Mouse (Mus musculus) hindbrain, postnatal 0 days (tissue): ENCODE results near the gene Zfp830. TPM values are rescaled to one million over a fixed set of nuclear protein-coding genes. Genes with fewer than 3 reads are reported as not detected.

Experiments used
- ATAC-seq: fragments of 200-750 bp; cut with Nextera tagmentation; 2 replicates; pipeline ENCODE4 v1.8.0; 2017; ENCODE audit warnings: mild to moderate bottlenecking, moderate TSS enrichment, moderate library complexity
- DNase-seq: peaks from one replicate; pipeline ENCODE4 v3.0.0-alpha.2; 2015; ENCODE audit warnings: low spot score
- H3K27ac ChIP-seq: fragments of 300-500 bp; sonication (generic); 2 replicates; pipeline ENCODE4 v1.5.1; 2014; ENCODE audit warnings: mild to moderate bottlenecking
- H3K27me3 ChIP-seq: fragments of 300-500 bp; sonication (generic); 2 replicates; pipeline ENCODE4 v1.6.1; 2014; ENCODE audit warnings: low read length, mixed read lengths; ENCODE audit not compliant: insufficient read depth
- H3K36me3 ChIP-seq: fragments of 300-500 bp; sonication (generic); 2 replicates; pipeline ENCODE4 v1.6.1; 2014; ENCODE audit warnings: low read length, mixed read lengths; ENCODE audit not compliant: insufficient read depth
- H3K4me1 ChIP-seq: fragments of 300-500 bp; sonication (generic); 2 replicates; pipeline ENCODE4 v1.6.1; 2014; ENCODE audit warnings: antibody characterized with exemption, low read length, mixed read lengths; ENCODE audit not compliant: insufficient read depth
- H3K4me2 ChIP-seq: fragments of 300-500 bp; sonication (generic); 2 replicates; pipeline ENCODE4 v1.6.1; 2014; ENCODE audit warnings: low read depth, mild to moderate bottlenecking, low read length, moderate library complexity, mixed read lengths
- H3K4me3 ChIP-seq: fragments of 300-500 bp; sonication (generic); 2 replicates; pipeline ENCODE4 v1.5.1; 2014; ENCODE audit warnings: low read length
- H3K9ac ChIP-seq: fragments of 300-500 bp; sonication (generic); replicated peaks from 2 replicates; pipeline ENCODE4 v1.6.1; 2014; ENCODE audit warnings: mild to moderate bottlenecking, low read length, moderate library complexity, mixed read lengths
- H3K9me3 ChIP-seq: fragments of 300-500 bp; sonication (generic); 2 replicates; pipeline ENCODE4 v1.6.1; 2016; ENCODE audit warnings: low read length, mixed read lengths
- CTCF ChIP-seq: IDR thresholded peaks from 2 replicates; pipeline ENCODE4 v1.5.1; 2016; ENCODE audit warnings: antibody characterized with exemption, control low read depth, low read depth
- WGBS: fragments of 180-500 bp; shearing (Covaris S2); extraction: QIAGEN DNeasy Blood & Tissue Kit; methylation state at CpG from one replicate; pipeline ENCODE4 v1.1.7; 2014; 5-methylcytosine and 5-hydroxymethylcytosine counted together
- polyA plus RNA-seq: library from polyadenylated mRNA; unstranded; fragments of >200 nt; fragmentation: Nextera tagmentation; extraction: Ambion mirVana; gene quantifications from 2 replicates; pipeline ENCODE4 v1.2.1, GENCODE M21; 2015
- total RNA-seq: library from RNA; depleted of rRNA; stranded (reverse); fragments of >200 nt; gene quantifications from 2 replicates; pipeline ENCODE4 v1.2.3, GENCODE M21; 2014

The Zfp830 gene
- total and polyA plus RNA-seq, 2 experiments from 2014 or later, result 7.9 to 17.4 TPM

DNA sequence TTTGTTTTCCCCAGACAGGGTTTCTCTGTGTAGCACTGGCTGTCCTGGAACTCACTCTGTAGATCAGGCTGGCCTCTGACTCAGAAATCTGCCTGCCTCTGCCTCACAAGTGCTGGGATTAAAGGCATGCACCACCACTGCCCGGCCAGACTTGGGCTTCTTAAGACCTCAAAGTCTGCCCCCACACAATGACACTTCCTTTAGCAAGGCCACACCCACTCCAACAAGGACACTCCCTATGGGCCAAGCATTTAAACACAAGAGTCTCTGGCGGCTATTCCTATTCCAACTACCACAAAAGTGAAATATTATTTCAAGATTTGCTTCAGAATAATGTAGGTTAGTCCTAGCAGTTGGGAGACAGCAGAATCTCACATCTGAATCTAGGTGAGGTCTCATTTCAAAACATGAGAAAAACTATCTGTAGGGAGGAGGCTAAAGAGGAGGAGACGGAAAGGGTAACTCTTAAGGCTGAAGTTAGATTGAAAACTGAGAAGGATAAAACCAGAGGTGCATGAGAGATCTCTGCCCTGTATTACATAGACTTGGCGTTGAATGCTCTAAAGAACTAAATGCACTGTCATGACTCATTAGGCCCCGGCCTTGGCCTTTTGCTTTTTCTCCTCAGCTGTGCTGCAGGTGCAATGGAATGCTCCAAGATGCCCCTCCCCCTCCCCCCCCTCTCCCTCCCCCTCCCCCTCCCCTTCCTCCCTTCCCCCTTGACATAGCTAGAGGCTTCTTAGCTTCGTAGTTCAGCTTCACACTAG lies 11.6 kb upstream of the Zfp830 start:
- Histone ChIP-seq H3K9me3 (no peaks in the 10 kb centered on the region), H3K4me1 (no peaks in the 10 kb centered on the region), H3K9ac (no peak overlapping the region), H3K27ac (no peak overlapping the region), H3K4me3 (no peak overlapping the region), H3K27me3 (no peaks in the 10 kb centered on the region), H3K36me3 (no peaks in the 10 kb centered on the region), H3K4me2 (no peak overlapping the region)
- 76% methylated on average over 6 of the region's 6 CpGs for WGBS
- ATAC-seq (no peak), DNase-seq (no peak)
- no peak for TF ChIP-seq CTCF

DNA sequence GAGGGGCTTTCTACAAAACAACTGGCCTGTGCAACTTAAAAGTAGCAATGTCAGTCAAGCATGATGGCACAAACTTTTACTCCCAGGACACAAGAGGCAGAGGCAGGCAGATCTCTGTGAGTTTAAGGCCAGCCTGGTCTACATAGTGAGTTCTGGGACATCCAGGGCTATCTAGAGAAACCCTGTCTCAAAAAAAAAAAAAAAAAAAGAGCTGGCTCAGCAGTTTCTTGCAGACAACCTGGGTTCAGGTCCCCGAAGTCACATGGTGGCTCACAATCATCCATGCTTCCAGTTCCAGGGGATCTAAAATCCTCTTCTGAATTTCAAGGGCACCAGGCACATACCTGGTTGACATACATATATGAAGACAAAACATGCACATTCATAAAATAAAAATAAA lies 8.2 kb upstream of the Zfp830 start:
- no peak for TF ChIP-seq CTCF
- Histone ChIP-seq H3K9ac (no peak overlapping the region), H3K4me1 (no peaks in the 10 kb centered on the region), H3K36me3 (no peaks in the 10 kb centered on the region), H3K9me3 (no peaks in the 10 kb centered on the region), H3K4me3 (no peak overlapping the region), H3K27ac (no peak overlapping the region), H3K4me2 (no peak overlapping the region), H3K27me3 (no peaks in the 10 kb centered on the region)
- DNase-seq (no peak), ATAC-seq (no peak)
- WGBS, result 83% methylated on average over 1 of the region's 1 CpGs

DNA sequence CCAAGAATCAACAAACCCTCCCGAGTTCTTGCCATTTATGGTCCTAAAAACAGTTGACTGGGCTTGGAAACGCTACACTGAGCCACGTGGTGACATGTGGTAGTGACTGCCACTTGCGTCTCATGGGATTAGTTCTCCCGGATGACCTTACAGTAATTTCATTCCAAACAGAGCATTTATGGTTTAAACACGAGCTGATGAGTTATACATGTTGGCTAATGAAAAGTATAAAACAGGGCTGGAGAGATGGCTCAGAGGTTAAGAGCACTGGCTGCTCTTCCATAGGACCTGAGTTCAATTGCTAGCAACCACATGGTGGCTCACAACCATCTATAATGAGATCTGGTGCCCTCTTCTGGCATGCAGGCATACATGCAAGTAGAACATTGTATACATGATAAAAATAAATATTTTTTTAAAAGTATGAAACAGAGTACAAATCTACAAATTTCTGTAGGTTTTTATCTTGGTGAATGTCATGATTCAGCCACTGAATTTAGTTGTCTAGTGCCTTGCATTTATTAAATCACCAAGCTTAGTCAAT lies 1.8 kb upstream of the Zfp830 start:
- DNase-seq (no peak), ATAC-seq (no peak)
- TF ChIP-seq CTCF, result peak; percentile 45
- Histone ChIP-seq H3K36me3 (no peaks in the 10 kb centered on the region), H3K4me3 (no peak overlapping the region), H3K27ac (no peak overlapping the region), H3K4me1 (peaks cover 19% of the 10 kb centered on the region), H3K4me2 (no peak overlapping the region), H3K9me3 (no peaks in the 10 kb centered on the region), H3K9ac (no peak overlapping the region), H3K27me3 (no peaks in the 10 kb centered on the region)
- WGBS, result 90% methylated on average over 6 of the region's 6 CpGs

- Histone ChIP-seq H3K9me3 (no peaks in the 10 kb centered on the region), H3K4me2 (peak overlapping the region; percentile 99), H3K36me3 (no peaks in the 10 kb centered on the region), H3K9ac (peak overlapping the region; percentile 79), H3K27me3 (no peaks in the 10 kb centered on the region), H3K4me3 (peak overlapping the region; percentile 77), H3K27ac (peak overlapping the region; percentile 90), H3K4me1 (peaks cover 19% of the 10 kb centered on the region)
- TF ChIP-seq CTCF, result no peak
- DNase-seq, result no peak
- no peak for ATAC-seq
- 5% methylated on average over 4 of the region's 4 CpGs for WGBS
Measured at GRCm38 (mm10) chr11:82763261-82763660, 884 bp upstream of the Zfp830 start.

- Histone ChIP-seq H3K4me2 (peak overlapping the region; percentile 99), H3K9ac (peak overlapping the region; percentile 79), H3K27me3 (no peaks in the 10 kb centered on the region), H3K36me3 (no peaks in the 10 kb centered on the region; the same call in 1 of the 2 replicates), H3K27ac (peak overlapping the region; percentile 90), H3K4me1 (peaks cover 19% of the 10 kb centered on the region), H3K4me3 (peak overlapping the region; percentile 77), H3K9me3 (no peaks in the 10 kb centered on the region)
- ATAC-seq (peak; percentile 72; the same call in 1 of the 2 replicates), DNase-seq (no peak)
- TF ChIP-seq CTCF, result 0 out of 2 replicates have a peak, but pooled peaks have one; percentile 4
- WGBS, result under 1% methylated on average over 28 of the region's 28 CpGs
Measured at GRCm38 (mm10) chr11:82764438-82764924, 336 bp downstream of the Zfp830 start.

DNA sequence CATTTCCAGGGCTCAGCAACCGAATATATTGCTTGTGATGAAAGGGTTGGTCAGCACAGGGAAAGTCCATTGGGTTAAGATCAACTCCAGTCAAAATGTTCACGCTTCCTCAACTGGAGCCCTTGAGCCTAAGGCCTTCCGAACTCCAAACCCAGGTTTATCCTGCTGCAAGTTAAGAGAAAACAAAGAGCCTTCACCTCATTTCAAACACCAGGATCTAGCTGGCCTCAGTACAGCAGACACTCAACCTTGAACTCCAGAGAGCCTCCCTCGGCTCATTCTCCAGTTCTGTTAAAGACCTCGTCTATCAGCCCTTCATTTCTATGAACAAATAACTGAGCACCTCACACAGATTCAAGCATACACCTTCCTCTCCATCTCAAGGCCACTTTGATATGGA lies 16.0 kb downstream of the Zfp830 start:
- H3K36me3 ChIP-seq, result peaks cover 8% of the 10 kb centered on the region; the same call in 1 of the 2 replicates
- H3K27me3 ChIP-seq, result no peaks in the 10 kb centered on the region
- peak overlapping the region; percentile 78 for H3K4me3 ChIP-seq
- DNase-seq (no peak), ATAC-seq (no peak)
- H3K4me1 ChIP-seq, result peaks cover 6% of the 10 kb centered on the region; the same call in 1 of the 2 replicates
- H3K27ac ChIP-seq, result no peak overlapping the region
- peak overlapping the region; percentile 91 for H3K4me2 ChIP-seq
- peak overlapping the region; percentile 85 for H3K9ac ChIP-seq
- TF ChIP-seq CTCF, result no peak
- 63% methylated on average over 5 of the region's 5 CpGs for WGBS
- no peaks in the 10 kb centered on the region for H3K9me3 ChIP-seq
